Mouse (Mus musculus) cerebellum, adult 8-10 months (tissue): ENCODE data around the gene Itga9.

Source experiments
- DNase-seq: peaks from one replicate; pipeline ENCODE4 v3.0.0; 2022

Gene Itga9

DNA sequence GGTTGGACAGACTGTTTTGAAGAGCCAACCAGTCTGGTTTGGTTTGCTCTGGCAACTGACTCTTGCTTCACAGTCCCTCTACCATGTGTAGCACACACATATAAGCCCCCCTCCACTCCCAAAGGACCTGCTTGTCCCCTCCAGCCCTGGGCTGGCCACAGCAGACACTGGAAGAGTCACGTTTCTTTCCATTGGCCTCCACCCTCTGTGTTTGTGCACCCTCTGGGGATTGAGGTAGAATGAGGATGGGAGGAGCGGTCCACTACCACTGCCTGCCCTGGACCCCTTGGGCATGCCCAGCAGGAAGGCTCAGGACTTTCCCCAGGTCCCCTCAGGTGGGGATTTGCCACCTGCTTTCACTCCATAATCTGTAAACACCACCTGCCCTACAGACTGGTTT, 321.5 kb downstream of the Itga9 start:
- DNase-seq, result no peak

GRCm38 (mm10) chr9:118928656-118929055, 322.2 kb downstream of the Itga9 start:
- DNase-seq, result no peak

DNA sequence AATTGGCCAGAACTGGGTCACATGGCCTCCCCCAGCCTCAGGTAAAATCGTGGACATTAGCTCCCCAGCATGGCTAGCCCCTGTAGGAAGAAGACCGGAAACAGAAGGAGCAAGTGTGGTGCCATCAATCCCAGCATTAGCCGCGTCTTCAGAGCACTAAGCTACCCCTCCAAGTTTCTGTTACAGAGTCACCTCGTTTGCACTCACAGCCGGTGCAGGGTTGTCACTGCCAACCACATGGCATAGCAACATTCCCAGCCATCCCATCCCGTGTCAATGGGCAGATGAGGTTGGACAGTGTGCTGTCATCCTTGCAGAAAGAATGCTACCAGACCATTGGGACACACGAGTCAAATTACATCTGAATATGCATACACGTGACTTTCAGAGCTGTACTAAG, 324.1 kb downstream of the Itga9 start:
- no peak for DNase-seq

GRCm38 (mm10) chr9:118933800-118934199, 327.3 kb downstream of the Itga9 start:
- DNase-seq, result no peak

DNA sequence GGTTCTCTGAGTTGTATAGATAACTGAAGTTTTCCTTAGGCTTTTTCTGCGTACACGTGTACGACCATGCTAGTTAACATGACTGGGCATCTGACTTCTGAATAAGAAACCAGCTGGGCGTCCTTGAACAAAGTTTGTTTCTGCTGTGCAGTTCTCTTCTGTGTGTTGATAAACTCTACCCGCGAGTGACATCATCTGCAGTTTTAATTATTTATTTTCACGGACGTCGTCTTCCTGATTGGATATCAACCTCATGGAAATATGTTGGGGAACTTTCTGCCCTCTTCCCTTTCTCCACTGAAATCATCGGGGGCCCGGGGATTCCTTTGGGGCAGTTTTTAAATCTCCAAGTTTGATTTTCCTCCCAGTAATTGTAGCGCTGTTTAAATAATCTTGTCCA, 327.8 kb downstream of the Itga9 start:
- DNase-seq, result no peak

DNA sequence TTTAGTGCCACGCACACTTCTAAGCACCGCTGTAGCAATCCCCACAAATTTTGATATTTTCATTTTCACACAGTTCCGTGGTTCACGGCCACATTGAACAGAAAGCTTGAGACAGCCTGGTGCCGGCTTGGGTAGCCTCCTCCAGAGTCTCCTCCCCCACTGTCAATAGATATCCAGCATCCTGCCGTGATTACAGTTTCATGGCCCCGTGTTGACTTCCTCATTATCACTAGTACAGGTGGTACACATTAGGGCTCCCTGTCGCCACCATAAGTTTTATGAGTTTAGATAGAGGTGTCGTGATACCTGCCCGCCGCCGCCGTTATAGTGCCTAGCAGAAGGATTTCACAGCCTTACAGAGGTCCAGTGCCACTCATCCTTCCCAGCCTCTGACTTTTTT, 328.6 kb downstream of the Itga9 start:
- DNase-seq, result no peak

DNA sequence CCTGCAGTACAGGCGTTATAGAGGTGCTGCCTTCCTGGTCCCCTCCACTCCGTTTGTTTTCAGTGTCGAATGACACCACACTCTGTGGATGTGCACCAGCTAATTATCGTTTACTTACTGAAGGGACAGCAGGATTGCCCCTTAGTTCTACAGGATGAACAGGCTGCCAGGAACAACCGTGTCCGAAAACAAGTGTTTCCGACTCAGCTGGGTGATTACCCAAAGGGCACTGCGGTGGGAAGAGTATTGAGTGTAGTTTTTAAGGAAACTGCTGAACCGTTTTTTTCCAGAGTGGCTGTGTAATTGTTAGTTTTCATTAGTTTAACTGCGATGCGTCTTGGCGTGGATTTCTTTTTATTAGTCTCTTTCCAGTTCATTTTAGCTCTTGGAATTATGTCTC, 329.6 kb downstream of the Itga9 start:
- DNase-seq, result no peak

- no peak for DNase-seq
Measured at GRCm38 (mm10) chr9:118937515-118937914, 331.0 kb downstream of the Itga9 start.

- DNase-seq, result no peak
Measured at GRCm38 (mm10) chr9:118939410-118939809, 332.9 kb downstream of the Itga9 start.

GRCm38 (mm10) chr9:118939831-118940230, 333.3 kb downstream of the Itga9 start:
- no peak for DNase-seq

GRCm38 (mm10) chr9:118940591-118941207, 334.2 kb downstream of the Itga9 start:
- DNase-seq, result no peak

GRCm38 (mm10) chr9:118942030-118942429, 335.5 kb downstream of the Itga9 start:
- no peak for DNase-seq

DNA sequence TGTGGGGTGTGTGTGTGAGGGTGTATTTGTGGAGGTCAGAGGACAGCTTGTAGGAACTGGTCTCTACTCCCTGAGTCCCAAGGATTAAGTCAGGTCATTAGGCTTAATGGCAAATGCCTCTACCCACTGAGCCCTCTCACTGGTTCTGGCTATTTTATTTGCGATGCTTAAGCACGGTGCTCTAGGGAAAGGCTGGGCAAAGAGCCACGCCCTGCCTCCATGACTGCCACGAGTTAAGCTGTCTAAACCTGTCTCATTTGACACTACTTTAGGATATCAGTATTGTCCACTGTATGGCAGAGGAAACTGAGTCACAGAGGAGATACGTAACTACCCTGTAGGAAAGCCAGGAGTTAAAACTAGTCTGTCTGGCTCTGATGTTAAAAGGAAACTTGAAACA, 337.5 kb downstream of the Itga9 start:
- DNase-seq, result no peak

DNA sequence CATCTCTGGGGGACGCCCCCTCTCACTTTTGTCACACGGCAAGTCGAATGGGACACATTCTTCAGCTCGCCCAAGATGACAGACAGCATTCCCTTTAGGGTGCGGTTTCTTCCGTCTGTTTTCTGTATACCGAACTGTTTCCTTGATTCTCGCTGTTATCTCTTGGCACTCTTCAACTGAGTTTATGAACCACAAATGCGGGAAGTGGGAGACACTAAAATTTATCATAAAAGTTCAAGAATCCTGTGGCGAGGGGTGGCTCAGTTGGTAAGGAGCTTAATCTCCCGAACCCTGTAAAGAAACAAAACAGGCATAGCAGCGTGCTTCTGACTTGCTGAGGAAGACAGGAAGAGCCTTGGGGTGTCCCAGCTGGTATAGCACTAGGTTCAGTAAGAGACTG, 337.9 kb downstream of the Itga9 start:
- DNase-seq, result no peak

GRCm38 (mm10) chr9:118948486-118948885, 342.0 kb downstream of the Itga9 start:
- DNase-seq, result no peak

DNA sequence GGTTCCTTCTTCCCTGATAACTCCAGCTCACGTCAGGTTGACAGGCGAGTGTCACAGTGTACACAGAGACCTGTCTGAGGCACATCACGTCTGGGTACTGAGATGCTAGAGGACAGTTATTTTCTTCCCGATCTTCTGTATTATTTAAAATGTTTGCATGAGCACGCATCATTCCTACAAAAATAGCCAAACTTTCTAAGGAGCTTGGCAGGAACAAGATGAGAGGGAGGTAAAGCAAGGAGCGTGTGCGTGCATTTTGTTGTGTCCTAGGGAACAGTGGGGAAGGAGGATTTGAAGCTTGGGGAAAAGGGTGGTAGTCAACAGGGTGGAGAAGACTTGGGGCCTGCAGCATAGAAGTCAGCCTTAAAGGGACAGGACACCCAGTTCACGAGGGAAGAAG, 342.6 kb downstream of the Itga9 start:
- DNase-seq, result no peak

DNA sequence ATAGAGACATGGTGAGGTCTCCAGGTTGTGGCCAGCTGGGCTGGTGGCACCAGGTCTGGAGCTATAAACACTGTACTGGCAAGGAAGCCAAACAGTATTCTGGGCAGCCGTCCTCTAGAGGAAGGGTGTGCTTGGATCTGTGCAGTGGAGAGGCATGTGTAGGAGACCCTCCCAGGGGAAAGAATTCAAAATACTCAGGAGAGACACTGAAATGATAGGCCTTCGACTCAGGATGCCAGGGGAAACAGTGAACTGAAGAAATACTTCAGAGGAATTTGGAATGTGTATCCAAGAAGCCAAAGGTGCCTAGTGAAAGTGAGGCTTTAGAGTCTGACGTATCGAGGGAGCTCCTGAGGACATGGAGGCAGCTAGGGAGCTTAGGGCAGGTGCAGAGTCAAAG, 343.2 kb downstream of the Itga9 start:
- no peak for DNase-seq

DNA sequence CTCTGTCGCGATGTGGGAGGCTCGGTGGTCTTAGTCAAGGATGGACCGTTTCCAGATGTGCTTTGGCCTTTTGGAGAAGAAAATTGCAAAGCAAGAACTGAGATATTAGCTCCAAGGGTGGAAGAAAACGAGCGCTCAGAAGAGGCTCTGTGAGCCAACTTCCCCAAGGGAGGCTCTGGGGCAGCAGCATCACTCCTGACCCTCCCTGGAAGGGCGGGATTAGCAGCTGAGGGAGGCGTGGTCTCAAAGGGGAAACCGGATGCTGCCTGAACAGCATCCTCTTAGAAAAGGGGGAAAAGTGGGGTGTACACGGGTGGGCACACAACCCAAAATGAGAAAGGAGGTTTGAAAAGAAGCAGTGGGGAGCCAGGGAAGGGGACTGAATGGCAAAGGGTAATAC, 343.6 kb downstream of the Itga9 start:
- DNase-seq, result no peak
